Mouse (Mus musculus) CD8-positive naive resting alpha-beta T cell, adult 2 months (primary cell): ENCODE results near the gene Ccnk.

Source experiments
- DNase-seq, 2 experiments: peaks; one replicate each; pipeline ENCODE4 v3.0.0; 2022; ENCODE audit warnings: low read depth in 2 of 2, low spot score in 2 of 2

Gene Ccnk

DNA sequence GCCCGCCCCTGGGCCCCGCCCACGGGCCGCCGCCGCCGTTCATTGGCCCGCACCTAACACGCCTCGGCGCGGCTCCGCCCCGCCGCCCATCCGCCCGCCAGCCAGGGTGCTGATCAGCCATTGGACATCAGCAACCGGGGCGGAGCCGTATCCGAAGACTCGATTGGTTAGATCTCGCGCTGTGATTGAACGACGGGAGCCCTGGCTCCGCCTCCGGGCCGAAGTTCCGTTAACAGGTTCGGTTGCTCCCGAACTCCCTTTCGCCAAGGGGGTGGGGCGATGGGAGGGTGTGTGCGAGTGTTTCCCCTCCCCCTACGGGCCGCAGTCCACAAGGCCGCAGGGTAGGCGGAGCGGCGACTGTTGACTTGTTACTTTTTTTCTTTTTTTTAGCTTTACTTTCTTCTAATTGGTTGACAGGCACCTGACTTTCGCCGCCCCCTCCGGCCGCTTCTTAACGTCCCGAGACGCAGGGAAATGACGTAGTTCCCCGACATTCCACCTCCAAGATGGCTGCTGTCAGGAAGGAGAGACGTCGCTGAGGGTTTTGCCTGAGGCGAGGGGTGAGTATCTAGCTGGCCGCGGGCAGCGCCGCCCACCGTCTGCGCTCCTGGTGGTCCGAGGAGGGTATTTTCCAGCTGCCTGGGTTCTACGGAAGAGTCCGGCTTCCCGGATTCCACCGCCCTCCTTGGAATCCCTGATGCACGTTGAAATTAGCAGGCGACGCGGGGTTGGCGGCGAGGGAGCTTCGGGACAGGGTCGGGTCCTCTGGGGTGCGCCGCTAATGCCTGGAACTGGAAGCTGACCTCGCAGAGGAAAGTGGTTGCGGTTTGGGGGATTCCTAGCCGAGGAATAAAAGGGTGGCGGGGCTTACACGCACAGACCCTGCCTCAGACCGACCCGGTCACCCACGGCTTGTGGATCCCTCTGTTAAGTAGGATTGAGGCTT lies at the start of gene Ccnk:
Gene Ccnk (plus strand): TSS at position 259 of the 946 bp plus-strand sequence.
- peak; percentile 97 for DNase-seq

DNA sequence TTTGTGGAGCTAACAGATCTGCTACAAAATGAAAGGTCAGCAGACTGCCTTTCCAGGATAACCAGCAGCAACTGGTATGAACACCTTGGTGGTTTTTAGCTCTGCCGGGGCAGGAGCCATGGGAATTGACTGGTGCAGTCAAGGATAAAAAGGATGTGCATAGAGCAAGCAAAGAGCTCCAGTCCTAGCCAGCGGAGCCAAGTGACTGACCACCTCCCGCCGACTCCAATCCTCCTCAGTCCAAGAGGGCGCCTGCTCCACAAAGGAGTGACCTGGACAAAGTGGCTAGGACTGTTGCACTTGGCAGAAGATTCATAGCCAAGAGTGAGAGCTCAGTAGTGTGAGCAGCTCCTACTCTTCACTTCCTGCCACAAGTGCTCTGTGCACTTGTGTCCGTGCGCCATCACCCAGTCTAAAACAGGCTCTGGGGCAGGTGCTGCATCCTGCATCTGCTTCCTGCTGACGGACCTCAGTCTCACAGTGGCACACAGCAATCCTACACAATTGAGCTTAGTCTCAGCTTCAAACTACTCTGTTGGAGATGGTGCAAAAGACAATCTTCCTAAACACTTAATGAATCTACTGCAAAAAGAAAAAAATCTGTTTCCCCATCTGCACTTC lies 46.8 kb upstream of the Ccnk start:
- DNase-seq, result no peak

DNA sequence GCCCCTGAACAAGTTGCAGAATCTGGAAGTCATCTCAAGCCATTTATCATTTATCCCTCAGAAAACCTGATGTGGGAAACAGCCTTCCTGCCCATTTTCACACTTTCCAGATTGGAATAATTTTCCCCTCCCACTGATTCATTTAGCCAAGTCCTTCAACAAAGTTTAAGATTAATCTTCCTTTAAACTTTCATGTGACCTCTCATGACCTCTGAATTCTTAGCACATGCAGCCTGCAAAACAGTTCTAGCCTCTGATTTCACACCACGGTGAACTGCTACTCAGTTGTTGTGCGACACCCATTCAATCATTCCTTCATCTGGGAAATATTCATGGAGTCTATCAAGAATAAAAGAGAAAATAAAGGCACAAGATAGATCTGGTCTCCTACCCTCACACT lies 46.2 kb upstream of the Ccnk start:
- no peak for DNase-seq

DNA sequence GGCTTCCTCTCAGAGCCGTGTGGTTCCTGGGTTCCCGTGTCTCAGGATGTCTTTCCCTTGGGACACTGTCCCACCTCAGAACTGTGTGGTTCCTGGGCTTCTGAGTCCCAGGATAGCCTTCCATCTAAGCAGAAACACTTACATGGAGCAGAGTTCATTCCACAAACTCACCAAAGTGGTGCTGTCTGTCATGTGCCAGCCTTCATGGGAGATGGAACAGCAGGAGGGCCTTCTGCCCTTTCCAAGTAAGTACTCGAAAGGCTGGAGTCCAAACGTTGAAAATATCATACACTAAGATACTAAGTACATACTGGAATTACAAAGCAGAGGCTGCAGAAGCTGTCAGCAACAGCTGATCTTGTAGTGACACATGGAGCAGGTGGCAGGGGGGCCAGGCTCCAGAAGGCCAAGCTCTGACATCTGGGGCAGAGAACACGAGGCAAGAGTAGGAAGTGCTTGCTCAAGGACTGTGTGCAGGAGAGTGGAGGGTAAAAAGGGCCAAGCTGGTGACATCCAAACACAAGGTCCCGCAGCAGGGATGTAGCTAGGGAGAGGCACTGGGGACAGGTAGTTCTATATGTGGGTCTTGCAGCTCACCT lies 43.7 kb upstream of the Ccnk start:
- DNase-seq, result no peak

DNA sequence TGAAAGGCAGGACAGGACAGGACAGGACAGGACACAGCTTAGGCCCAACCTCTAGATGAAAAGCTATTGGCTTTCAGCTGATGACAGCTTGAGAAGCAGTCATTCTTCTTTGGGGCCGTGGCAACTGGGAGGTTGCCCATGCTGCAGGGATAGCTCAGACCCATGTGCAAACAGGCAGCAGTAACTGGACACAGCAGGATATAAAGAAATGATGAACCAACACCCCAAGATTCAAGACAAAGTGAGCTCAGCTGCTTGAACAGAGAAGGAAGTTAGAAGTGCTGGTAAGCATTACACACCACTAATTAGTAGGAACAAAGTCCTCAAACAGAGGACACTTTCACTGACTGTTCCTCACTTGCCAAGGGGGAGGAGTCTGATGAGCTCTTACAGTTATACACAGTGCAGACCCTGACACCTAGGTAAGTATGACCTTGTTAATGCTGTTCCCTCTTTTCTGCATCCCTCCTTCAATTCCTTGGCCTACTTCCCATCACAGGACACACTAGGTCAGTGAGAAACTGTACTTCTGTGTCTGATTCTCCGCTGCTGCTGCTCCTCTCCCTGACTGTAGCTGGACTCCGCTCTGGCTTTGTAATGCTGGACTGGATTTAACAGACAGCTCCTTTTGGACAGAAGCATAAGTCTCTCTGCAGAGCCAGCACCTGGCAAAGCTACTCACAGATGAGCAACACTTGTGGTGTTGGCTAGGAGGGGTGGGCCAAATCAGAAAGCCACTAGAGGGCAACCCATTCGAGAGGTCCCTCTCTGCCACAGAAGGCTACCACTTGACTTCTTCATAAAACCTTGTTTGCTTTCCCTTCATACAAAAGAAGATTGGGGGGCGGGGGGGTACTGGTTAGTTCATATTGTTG lies 35.5 kb upstream of the Ccnk start:
- DNase-seq, result no peak

DNA sequence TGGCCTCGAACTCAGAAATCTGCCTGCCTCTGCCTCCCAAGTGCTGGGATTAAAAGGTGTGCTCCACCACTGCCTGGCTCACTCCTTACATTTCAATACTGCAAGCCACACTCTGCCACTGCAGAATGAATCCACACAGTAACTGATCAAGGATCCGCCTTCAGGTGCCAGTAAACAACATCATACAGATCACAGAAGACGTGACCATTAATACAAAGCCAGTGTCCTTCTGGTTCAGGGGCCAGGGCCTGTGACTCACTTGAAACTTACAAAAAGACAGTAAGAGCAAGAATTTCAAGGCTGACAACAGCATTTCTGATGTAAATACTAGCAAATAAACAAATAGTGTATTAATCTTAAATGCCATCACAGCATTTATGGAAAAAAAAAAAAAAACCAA lies 34.2 kb upstream of the Ccnk start:
- no peak for DNase-seq

DNA sequence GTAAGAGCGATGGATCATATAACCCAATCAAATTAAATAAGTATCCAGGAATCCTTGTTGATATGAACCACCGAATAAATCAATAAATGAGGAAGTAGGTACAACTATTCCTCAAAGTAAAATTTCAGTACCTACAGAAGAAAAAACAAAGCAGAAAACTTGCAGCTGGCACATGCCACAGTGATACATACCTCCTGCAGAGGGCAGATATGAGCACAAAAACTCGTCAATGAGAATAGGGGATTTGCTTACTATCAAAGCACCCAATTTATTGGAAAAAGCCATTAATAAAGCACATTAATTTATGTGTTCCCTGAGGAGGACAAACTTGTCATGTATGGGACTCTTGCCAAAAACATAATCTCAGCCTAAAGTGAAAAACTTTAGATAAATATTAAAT lies 29.6 kb upstream of the Ccnk start:
- no peak for DNase-seq

DNA sequence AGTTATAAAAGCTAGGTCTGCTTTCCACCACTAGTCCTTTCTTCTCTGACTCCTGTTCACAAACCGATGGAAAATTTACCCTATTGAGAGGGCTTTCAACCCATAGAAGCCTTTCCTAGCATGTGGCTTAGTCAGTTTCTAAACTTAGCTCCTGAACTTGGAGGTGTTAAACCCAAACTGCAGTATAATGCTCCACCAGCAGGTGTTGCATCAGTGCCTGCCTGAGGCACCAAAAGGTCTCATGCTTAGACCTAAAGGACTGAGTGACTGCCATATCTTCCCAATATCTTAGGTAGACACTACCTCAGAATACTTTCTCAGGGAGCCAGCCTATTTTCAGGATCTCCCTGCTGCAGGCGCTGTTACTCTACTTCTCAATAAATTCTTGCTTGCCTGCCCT lies 26.6 kb upstream of the Ccnk start:
- DNase-seq, result no peak

DNA sequence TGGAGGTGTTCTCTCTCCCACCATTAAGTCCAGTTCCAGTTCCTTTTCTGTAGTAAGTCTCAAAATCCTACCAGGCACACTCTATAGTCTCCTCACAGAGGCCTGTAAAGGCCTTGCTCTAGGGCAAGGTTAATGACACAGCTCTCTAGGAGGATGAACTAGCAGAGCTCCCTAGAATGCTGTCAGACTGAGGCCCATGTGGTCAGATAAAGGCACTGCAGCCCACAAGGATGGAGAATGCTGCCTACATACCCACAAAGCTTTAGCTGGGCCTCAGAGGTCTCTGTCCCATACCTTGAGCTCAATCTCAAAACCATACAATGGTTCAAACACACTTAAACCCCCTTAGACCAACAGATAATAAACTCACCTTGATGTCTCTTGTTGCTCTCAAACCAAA lies 19.5 kb upstream of the Ccnk start:
- DNase-seq, result no peak

DNA sequence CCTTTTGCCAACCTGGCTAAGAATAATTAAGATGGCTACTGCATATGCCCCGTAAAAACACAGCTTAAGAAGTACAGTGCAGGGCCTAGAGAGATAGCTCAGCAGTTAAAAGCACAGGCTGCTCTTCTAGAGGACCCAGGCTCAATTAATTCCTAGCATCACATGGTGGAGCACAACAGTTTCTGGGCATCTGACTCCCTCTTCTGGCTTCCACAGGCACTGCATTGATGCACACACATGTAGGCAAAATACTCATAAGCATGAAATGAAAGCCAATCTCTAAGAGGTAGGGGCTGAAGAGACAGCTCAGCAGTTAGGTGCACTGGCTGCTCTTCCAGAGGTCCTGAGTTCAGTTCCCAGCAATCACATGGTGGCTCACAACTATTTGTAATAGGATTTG lies 17.3 kb upstream of the Ccnk start:
- DNase-seq, result no peak

DNA sequence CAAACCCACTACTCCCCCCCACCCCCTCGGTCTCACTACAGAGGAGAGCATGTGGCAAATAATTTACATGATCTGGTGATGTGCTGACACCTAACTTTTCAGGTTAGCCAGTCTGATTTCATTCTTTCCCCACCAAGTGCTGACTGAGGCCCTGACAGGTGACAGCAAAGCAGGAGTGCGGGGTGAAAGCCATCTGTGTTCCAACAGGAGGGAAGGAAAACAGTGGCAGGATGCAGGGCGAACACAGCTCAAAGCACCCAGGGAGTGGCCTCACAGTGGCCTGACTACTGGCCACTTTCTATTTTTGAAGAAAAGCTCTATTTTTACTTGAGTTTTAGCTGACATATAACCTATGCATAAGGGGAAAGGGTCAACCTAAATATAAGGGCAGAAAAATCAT lies 15.7 kb upstream of the Ccnk start:
- no peak for DNase-seq

DNA sequence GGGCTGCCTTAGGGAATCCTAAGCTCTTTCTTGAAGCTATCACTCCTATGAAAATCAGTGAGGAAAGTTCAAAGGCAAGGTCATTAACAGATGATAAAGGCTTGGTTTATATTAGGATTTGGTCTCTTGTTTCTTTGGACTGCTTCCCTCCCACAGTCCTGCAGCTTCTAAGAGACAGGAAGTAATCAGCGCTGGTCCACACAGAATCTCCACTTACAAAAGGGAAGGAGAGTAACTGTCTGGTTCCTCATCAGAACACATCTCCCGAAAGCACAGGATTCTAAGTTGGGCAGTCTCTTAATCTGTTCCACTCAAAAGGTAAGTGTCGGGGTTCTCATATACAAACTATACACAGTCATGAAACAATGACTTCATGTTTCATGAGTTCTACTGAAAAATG lies 10.5 kb upstream of the Ccnk start:
- DNase-seq, result no peak

DNA sequence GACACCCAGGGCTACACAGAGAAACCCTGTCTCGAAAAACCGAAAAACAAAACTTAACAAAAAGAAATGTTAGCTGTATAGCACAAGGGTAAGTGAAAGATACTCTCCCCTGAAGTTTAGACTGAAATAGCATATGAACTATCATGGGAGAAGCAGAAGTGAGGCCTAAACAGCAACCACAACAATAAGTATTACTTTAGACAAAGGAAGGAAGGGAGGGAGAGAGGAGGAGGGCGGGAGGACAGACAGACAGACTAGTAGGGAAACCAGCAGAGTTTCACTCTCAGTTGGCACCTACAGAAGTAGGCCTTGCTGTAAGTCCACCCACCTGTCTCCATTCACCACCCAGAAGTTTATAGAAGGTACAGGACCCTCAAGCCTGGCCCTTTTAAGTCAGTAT lies 8.9 kb upstream of the Ccnk start:
- DNase-seq, result no peak

DNA sequence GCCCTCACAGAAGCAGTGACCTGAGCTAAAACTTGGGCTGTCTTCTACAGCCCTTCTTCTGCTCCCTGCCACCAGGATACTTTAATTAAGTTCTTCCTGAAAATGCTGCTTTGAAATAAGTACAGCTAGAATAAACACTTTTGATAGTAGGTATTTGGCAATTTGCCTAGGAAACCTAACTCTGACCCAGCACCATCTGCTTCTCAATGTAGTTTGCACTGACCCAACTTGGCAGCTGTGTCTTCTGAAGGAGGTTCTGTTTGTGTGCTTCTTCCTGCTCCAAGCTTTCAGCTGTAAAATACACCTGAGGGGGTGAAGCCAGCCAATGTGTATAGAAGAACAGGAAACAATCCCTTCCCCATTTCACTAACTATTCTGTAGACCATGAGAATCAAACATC lies 8.0 kb upstream of the Ccnk start:
- DNase-seq, result no peak

DNA sequence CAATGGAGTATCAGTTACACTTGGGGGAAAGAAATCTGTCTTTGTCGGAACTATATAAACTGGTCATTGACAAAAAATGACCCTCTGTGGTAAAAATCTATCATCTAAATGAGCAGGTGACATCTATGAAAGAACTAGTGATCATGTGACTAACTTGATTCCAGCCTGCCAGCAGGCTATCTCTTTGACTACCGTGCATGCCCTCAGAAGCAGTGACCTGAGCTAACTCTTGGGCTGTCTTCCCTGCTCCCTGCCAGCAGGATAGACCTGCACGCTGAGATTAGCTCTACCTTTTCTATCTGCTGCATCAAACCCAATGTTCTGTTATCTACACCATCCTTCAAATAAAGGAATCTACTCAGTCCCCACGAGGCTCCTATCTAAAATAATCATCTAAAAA lies 6.7 kb upstream of the Ccnk start:
- DNase-seq, result no peak

DNA sequence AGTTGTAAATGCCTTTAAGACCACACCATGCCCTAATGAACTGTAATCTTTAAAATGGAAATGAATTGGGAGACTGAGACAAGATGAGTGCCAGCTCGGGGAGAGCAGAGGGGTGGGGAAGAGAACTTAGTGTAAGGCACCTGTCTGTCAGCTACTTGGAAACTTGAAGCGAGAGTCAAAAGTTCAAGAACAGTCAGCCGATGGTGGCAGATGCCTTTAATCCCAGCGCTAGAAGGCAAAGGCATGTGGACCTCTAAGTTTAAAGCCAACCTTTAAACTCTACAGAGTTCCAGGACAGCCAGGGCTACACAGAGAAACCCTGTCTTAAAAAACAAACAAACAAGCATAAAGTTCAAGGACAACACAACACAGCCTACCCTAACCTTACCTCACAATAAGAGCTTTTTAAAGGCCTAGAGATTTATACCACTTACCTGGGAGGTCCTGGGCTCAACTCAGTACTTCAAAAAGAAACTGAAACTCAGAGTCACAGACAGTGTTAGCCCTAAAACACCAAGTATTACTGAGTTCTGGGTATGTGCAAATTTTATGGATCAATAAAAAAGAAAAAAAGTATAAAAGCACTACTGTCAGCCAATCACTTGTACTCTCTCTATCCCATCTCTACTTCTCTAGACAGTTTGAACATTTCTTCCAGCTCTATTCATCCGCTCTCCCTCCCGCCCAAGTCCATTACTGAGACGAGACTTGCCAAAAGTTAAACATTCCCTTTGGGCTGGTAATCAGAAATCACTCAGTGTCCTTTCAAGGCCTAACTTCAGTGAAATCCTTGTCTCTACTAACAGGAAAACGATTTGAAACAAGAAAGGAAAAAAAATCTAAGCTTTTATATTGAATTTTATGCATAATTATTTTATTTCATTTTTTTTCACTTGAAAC lies 4.5 kb upstream of the Ccnk start:
- DNase-seq, result no peak

DNA sequence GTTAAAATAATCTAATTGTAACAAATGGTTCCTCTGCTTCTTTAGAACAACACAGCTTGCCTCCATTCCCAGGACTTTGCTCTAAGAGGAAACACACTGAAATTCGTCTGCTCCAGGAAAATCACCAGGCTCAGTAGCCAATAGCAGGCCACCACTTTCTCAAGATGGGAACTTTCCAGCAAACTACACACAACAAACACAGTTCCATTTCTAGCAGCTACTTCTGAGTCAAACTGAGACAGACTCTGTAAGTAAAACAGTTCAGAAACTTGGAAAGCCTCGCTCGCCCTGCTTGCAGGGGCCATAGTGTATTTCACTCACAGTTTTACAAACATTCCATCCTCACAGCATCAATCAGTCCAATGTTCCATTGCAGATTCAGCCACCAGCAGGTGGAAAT lies 3.0 kb upstream of the Ccnk start:
- no peak for DNase-seq

DNA sequence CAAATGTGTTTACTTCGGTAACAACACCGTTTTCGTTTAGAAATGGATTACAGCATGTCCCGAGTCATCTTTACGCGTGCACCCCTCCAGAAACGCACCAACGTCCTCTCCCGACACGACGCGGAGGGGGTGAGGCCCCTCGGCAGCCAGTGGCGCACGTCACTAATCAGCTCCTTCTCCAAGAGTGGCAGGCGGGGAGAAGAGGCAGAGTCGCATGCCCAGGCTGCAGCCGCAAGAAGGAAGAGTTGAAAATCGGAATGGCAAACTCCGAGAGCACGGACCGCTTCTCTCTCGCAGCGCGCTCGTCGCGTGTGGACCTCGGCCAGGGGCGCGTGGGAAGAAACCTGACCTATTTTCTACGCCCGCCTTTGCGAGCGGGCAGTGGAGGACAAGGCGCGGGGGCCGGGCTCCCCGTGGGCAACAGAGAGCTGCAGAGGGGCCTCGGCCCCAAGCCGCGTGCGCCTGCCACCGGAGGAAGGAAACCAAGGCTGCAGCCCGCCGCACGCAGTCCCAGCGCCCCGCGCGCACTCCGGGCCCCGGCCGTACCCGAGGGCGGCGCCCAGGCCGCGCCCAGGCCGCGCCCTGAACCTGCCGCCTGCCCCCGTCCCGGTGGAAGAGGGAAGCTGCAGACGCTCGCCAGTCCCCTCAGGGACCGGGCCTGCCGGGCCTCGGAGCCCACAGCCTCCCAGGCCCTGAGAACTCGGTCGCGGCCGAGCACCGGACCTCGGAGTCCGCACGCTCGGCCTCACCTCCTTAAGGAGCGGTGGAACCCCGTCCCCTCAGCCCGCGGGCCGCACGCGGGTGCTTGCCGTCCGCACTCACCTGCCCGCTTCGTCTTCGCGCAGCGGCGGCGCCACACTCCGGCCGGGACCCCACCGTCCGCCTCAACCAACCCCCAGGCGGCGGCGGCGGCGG lies 791 bp upstream of the Ccnk start:
- DNase-seq, result peak; percentile 43 to 44

DNA sequence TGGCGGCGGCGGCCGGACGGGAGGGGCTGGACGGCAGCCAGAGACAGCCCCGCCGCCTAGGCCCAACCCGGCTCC lies 296 bp upstream of the Ccnk start, which contains the start of gene Setd3:
Gene Setd3 (minus strand): TSS at position 69 of the 75 bp plus-strand sequence.
- no peak for DNase-seq

DNA sequence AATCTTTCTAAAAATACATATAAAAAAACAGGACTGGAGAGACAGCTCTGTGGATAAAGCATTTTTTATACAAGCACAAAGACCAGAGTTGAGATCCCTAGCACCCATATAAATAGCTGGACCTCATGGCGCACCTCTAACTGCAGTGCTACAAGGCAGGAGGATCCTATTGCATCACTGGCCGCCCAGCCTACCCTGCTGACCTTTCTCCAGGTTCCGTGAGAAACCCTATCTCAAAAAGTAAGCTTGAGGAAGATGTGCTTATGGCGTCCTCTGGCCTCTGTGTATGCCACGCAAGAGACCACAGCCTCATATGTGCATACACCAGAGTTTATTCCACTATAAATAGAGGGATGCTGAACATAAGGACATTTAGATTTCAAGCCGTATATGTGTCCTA lies 2.3 kb downstream of the Ccnk start:
- DNase-seq, result no peak
